Mouse (Mus musculus) kidney, postnatal 25 days (tissue): Measurements from ENCODE around the gene Stn1.

Experiments used
- DNase-seq, 2 experiments: peaks; one replicate each; pipeline ENCODE4 v3.0.0; 2021; ENCODE audit warnings: mixed read lengths in 2 of 2

Gene Stn1

GRCm38 (mm10) chr19:47508191-47508590, 29.1 kb downstream of the Stn1 start:
- no peak for DNase-seq

GRCm38 (mm10) chr19:47507128-47508121, 29.9 kb downstream of the Stn1 start:
- DNase-seq: peak in 1 of 2 experiments; percentile 67

GRCm38 (mm10) chr19:47503625-47504024, 33.7 kb downstream of the Stn1 start:
- peak in 1 of 2 experiments; percentile 52 for DNase-seq

GRCm38 (mm10) chr19:47502563-47502962, 34.7 kb downstream of the Stn1 start:
- no peak for DNase-seq

GRCm38 (mm10) chr19:47500389-47501011, 36.8 kb downstream of the Stn1 start:
- DNase-seq: no peak

DNA sequence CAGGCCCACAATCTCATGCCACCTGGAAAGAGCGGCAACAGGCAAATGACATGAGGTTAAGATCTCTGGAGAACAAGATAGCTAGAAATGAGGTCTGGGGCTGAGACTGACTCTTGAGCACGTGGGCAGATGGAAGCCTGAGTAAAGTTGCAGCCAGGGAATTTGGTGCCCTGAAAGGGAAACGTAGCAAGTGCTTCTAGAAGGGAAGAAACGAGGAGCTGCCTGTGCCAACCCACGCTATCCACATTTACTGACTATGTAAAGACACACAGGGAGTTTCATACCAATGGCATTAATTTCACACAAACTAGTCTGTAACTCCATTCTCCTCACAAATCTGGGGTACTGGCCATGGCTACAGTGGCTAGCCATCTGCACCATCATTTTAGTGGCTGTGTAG, 37.5 kb downstream of the Stn1 start:
- DNase-seq: no peak

- no peak for DNase-seq
Measured at GRCm38 (mm10) chr19:47498942-47499341, 38.4 kb downstream of the Stn1 start.

DNA sequence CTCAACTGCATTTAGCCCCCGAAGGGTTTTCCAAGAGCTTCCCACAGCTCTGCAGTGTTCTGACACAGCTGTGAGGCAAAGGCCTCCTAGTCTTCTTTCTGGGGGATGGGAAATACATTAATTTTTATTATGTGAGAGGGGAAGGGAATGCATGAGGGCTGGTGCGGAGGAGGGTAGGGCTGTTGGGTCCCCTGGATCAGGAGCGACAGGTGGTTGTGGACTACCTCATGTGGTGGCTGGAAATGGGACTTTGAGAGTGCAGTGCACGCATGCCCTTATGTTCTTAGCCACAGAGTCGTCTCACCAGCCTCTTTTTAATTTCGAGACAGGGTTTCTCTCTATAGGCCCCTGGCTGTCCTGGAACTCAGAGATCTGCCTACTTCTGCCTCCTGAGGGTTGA, 39.6 kb downstream of the Stn1 start:
- no peak for DNase-seq

GRCm38 (mm10) chr19:47497313-47497712, 40.0 kb downstream of the Stn1 start:
- no peak for DNase-seq

- DNase-seq: no peak
Measured at GRCm38 (mm10) chr19:47493017-47493997, 44.0 kb downstream of the Stn1 start.

- DNase-seq: no peak
Measured at GRCm38 (mm10) chr19:47492422-47492821, 44.9 kb downstream of the Stn1 start.

DNA sequence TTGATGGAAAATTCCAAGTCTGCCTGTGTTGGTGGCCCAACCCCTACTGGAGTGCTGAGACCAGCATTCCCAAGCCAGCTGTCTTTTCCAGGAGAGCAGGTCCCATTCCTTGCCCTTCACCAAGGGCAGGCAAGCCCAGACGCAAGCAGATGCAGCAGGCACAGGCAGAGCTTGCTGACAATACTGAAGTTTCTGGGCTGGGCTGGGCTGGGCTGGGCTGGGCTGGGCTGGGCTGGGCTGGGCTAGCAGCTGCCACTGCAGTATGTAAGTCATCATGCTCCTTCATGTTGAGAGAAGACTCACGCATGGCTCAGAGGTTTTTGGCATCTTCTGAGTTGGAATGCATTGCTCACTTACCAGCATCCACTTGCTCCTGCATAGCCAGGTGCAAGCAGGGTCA, 45.5 kb downstream of the Stn1 start:
- DNase-seq: peak in 1 of 2 experiments; percentile 60

- DNase-seq: no peak
Measured at GRCm38 (mm10) chr19:47489233-47489632, 48.1 kb downstream of the Stn1 start.

DNA sequence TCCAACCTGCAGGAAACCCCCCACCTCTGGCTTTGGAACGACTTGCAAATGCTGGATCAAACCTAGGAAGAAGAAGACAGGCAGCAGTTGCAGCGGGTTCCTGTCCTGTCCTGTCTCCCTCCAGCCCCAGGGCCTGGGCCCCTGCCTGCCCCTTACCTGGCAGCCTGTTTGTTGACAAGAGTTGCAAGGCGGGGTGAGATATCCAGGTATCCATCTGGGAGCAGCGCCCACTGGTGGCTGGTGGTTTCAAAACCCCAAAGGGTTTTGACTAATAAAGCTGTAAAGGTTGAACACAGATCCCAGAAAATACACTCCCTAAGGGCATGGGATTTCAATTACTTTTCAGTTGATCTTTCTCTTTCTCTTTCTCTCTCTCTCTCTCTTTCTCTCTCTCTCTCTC, 49.1 kb downstream of the Stn1 start:
- DNase-seq: peak in 1 of 2 experiments; percentile 64

GRCm38 (mm10) chr19:47487572-47487971, 49.7 kb downstream of the Stn1 start:
- DNase-seq: no peak

- DNase-seq: no peak
Measured at GRCm38 (mm10) chr19:47485997-47486566, 51.2 kb downstream of the Stn1 start.

DNA sequence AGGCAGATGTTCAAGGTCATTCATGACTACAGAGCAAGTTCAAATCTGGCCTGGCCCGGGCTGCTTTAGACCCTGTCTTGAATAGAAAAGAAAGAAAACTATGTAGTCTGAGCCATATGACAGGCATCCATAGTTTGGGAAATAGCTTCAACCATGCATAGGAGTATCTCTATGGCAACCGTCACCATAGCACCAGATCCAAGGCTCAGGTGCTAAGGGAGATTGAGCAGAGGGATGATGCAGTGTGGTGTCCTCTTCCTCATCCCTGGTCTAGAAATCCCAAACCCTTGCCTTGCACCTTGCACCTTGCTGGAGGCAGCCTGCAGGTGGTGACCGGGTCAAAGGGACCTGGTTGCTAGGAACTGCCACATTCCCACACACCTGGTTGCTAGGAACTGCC, 53.2 kb downstream of the Stn1 start:
- no peak for DNase-seq

DNA sequence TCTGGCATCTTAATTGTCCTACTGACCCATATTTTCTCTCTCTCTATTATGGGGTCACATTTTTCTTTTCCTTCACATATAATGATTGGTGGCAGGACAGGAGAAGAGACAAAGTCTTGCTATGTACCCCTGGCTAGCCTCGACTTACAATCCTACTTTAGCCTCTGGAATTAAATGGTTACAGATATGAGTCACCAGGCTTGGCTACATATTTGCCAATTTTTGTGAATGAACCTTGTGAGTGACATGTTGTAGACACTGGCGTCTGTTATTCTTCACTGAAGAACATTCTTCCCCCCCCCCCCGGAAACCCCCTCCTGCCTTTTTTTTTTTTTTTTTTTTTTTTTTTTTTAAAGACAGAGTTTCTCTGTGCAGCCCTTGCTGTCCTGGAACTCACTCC, 54.0 kb downstream of the Stn1 start:
- no peak for DNase-seq

DNA sequence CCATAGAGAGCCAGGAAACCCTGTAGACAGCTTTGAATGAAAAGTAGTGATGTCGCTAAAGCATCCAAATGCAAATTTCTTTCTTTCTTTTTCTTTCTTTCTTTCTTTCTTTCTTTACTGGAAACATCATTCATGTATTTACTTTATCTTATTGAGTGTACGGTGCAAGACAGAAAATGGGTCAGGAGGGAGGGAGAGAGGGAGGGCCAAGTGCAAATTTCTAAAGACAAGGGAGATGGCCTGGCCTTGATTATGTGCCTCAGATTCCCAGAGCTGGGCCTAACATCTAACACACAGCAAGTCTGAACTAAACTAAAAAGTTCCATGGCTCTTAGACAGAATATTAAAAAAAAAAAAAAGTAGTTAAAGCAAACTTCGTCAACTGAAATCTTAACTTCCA, 63.9 kb downstream of the Stn1 start:
- no peak for DNase-seq

- DNase-seq: no peak
Measured at GRCm38 (mm10) chr19:47472881-47473400, 64.4 kb downstream of the Stn1 start.

DNA sequence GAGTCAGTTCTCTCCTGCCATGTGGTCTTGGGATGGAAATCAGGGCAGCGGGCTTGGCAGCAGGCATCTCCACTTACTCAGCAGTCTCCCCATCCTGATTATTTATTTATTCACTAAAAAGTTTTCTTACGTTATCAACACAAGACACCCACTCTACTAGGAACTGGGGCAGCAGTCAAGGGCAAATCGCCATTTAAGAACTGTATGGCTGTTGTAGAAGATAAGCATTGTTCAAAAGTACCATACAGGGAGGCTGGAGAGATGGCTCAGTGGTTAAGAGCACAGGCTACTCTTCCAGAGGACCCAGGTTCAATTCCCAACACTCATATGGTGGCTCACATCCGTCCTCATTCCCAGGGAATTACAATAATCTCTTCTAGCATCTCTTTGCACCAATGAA, 65.5 kb downstream of the Stn1 start:
- DNase-seq: no peak

DNA sequence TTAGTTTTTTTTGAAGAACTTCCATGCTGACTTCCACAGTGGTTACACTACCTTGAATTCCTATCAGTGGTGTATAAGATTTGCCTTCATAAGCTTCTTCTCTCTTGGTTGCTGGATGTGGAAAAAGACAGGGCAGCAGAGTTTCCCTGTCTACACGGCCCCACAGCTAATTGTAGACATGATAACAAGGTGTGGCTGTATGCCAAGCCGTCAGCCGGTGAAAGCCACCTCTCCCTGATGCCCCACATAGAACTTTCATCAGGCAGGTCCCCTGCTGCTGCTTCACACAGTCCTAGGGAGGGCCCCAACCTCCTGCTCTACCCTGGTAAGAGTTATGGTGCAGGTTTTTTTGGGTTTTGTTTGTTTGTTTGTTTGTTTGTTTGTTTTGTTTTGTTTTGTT, 68.6 kb downstream of the Stn1 start:
- DNase-seq: no peak
